Mouse (Mus musculus): ENCODE data around the gene Cdh1. TPM values are rescaled to one million over a fixed set of nuclear protein-coding genes. Genes with fewer than 3 reads are reported as not detected.
A peak's percentile ranks its signal among the peaks of the same experiment; 100 is the strongest.

Gene Cdh1
- polyA plus RNA-seq, 1 experiment from 2014 or later, result 6.4 TPM

GRCm38 (mm10) chr8:106615661-106616299, 12.6 kb downstream of the Cdh1 start:
- WGBS, result 80% methylated on average over 10 of the region's 10 CpGs
- no peak for ATAC-seq (ENCODE audit: low FRiP score)
- H3K4me2 ChIP-seq, result no peak overlapping the region

GRCm38 (mm10) chr8:106616679-106617078, 13.5 kb downstream of the Cdh1 start:
- ATAC-seq (ENCODE audit: low FRiP score) (no peak), DNase-seq (ENCODE audit: low spot score, missing footprints) (no peak)
- Histone ChIP-seq H3K9ac (ENCODE audit: low read length) (no peak overlapping the region), H3K9me3 (ENCODE audit: control insufficient read depth, low read length) (no peaks in the 10 kb centered on the region), H3K27ac (ENCODE audit: low read depth, low read length) (no peak overlapping the region), H3K36me3 (ENCODE audit: control insufficient read depth, insufficient read depth, low read length) (no peaks in the 10 kb centered on the region), H3K27me3 (ENCODE audit: control insufficient read depth, insufficient read depth, low read length) (no peaks in the 10 kb centered on the region), H3K4me1 (ENCODE audit: control insufficient read depth, insufficient read depth, low read length) (peaks cover 11% of the 10 kb centered on the region), H3K4me3 (ENCODE audit: low read depth, low read length) (no peak overlapping the region), H3K4me2 (no peak overlapping the region)
- 38% methylated on average over 4 of the region's 4 CpGs for WGBS

More at GRCm38 (mm10) chr8:106615661-106616299, 12.6 kb downstream of the Cdh1 start:
- Histone ChIP-seq H3K9me3 (ENCODE audit: control insufficient read depth, low read length) (no peaks in the 10 kb centered on the region), H3K27me3 (ENCODE audit: control insufficient read depth, insufficient read depth, low read length) (no peaks in the 10 kb centered on the region), H3K9ac (ENCODE audit: low read length) (no peak overlapping the region), H3K27ac (ENCODE audit: low read depth, low read length) (no peak overlapping the region), H3K36me3 (ENCODE audit: control insufficient read depth, insufficient read depth, low read length) (no peaks in the 10 kb centered on the region), H3K4me3 (ENCODE audit: low read depth, low read length) (no peak overlapping the region), H3K4me1 (ENCODE audit: control insufficient read depth, insufficient read depth, low read length) (peaks cover 11% of the 10 kb centered on the region)
- DNase-seq (ENCODE audit: low spot score, missing footprints), result no peak

DNA sequence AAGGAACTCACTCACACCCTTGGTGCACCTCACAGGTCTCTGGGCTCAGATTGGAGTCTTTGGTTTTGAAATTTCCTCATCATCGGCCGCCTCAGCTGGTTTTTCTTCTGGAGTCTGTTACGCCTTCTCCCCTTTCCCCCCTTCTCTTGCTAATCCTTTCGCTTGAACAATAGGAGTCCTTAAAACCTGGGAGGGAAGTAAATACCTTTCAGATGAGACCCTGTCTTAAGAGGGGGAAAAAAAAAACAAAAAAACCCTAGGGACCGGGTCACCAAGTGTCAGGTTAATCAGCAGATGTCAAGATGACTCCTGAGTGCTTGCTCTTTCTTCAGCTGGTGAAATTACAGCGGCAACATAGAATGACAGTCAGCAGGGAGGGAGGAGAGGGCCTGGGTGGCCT, 14.0 kb downstream of the Cdh1 start:
- Histone ChIP-seq H3K4me2 (no peak overlapping the region), H3K9ac (ENCODE audit: low read length) (peak overlapping the region; percentile 24), H3K4me1 (ENCODE audit: control insufficient read depth, insufficient read depth, low read length) (peaks cover 11% of the 10 kb centered on the region), H3K9me3 (ENCODE audit: control insufficient read depth, low read length) (no peaks in the 10 kb centered on the region), H3K27me3 (ENCODE audit: control insufficient read depth, insufficient read depth, low read length) (no peaks in the 10 kb centered on the region), H3K27ac (ENCODE audit: low read depth, low read length) (no peak overlapping the region), H3K4me3 (ENCODE audit: low read depth, low read length) (no peak overlapping the region), H3K36me3 (ENCODE audit: control insufficient read depth, insufficient read depth, low read length) (no peaks in the 10 kb centered on the region)
- no peak for ATAC-seq (ENCODE audit: low FRiP score)
- WGBS, result 12% methylated on average over 6 of the region's 6 CpGs
- DNase-seq (ENCODE audit: low spot score, missing footprints), result no peak

- no peak overlapping the region for H3K9ac ChIP-seq (ENCODE audit: low read length)
- H3K4me1 ChIP-seq (ENCODE audit: control insufficient read depth, insufficient read depth, low read length), result peaks cover 11% of the 10 kb centered on the region
- WGBS, result 76% methylated on average over 6 of the region's 6 CpGs
- no peak overlapping the region for H3K4me2 ChIP-seq
- no peaks in the 10 kb centered on the region for H3K27me3 ChIP-seq (ENCODE audit: control insufficient read depth, insufficient read depth, low read length)
- H3K36me3 ChIP-seq (ENCODE audit: control insufficient read depth, insufficient read depth, low read length), result no peaks in the 10 kb centered on the region
- no peak overlapping the region for H3K4me3 ChIP-seq (ENCODE audit: low read depth, low read length)
- no peak for DNase-seq (ENCODE audit: low spot score, missing footprints)
- no peaks in the 10 kb centered on the region for H3K9me3 ChIP-seq (ENCODE audit: control insufficient read depth, low read length)
- ATAC-seq (ENCODE audit: low FRiP score), result no peak
- no peak overlapping the region for H3K27ac ChIP-seq (ENCODE audit: low read depth, low read length)
Observed at GRCm38 (mm10) chr8:106617865-106618264, 14.7 kb downstream of the Cdh1 start.

DNA sequence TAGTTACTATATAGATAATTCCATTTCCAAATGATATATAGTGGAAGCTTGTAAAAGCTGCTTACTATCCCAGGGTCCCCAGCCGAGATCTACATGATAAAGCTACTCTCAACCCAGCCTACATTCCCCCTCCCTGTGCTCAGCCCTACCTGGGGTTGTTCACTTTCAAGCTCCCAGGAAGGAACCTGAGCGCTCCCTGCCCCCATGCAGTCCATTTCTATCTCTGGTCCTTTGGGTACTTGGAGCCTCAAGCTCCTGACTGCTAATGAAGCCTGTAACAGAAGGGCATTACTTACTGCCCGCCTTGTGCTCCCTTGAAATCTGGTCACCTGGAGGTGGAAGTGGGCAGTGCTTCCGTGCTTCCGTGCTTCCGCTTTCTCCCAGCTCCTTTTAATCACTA, 15.2 kb downstream of the Cdh1 start:
- no peak overlapping the region for H3K4me3 ChIP-seq (ENCODE audit: low read depth, low read length)
- no peaks in the 10 kb centered on the region for H3K9me3 ChIP-seq (ENCODE audit: control insufficient read depth, low read length)
- H3K4me1 ChIP-seq (ENCODE audit: control insufficient read depth, insufficient read depth, low read length), result peaks cover 11% of the 10 kb centered on the region
- WGBS, result 63% methylated on average over 6 of the region's 6 CpGs
- no peaks in the 10 kb centered on the region for H3K36me3 ChIP-seq (ENCODE audit: control insufficient read depth, insufficient read depth, low read length)
- DNase-seq (ENCODE audit: low spot score, missing footprints), result no peak
- ATAC-seq (ENCODE audit: low FRiP score), result no peak
- H3K9ac ChIP-seq (ENCODE audit: low read length), result no peak overlapping the region
- no peak overlapping the region for H3K27ac ChIP-seq (ENCODE audit: low read depth, low read length)
- no peaks in the 10 kb centered on the region for H3K27me3 ChIP-seq (ENCODE audit: control insufficient read depth, insufficient read depth, low read length)
- no peak overlapping the region for H3K4me2 ChIP-seq

DNA sequence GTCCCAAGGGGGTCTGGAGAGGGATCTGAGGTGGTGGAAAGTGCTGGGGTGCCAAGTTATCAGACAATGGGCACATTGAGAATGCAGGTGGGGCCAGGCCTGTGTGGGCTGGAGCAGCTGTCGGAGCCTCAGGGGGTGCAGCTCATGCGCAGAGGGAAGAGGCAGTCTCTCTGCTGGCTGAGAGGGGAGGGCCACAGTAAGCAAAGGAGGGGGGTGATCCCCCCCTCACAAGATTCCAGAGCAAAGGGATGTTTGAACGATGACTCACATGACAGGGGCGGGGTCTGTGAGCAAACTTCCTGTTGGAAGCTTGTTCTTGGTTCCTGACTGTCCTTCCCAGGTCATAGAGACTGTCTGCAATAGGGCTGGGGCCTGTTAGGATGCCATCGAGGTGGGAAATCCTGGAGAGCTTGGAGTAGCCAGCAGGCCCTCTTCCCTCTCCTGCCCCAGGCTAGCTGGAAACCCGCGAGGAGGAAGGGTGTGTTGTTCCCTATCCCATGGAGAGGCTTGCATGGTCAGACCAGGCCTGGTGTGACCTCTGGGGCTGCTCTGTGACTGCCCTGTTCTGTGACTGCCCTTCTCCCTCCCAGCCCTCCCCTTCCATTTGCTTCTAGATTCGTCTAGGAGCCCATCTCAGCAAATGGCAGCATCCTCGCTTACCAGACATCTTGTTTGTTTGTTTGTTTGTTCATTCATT, 16.5 kb downstream of the Cdh1 start:
- H3K27ac ChIP-seq (ENCODE audit: low read depth, low read length), result no peak overlapping the region

GRCm38 (mm10) chr8:106620488-106620887, 17.3 kb downstream of the Cdh1 start:
- Histone ChIP-seq H3K9ac (ENCODE audit: low read length) (no peak overlapping the region), H3K4me3 (ENCODE audit: low read depth, low read length) (no peak overlapping the region), H3K27me3 (ENCODE audit: control insufficient read depth, insufficient read depth, low read length) (no peaks in the 10 kb centered on the region), H3K4me1 (ENCODE audit: control insufficient read depth, insufficient read depth, low read length) (peaks cover 11% of the 10 kb centered on the region), H3K27ac (ENCODE audit: low read depth, low read length) (no peak overlapping the region), H3K9me3 (ENCODE audit: control insufficient read depth, low read length) (no peaks in the 10 kb centered on the region), H3K4me2 (no peak overlapping the region), H3K36me3 (ENCODE audit: control insufficient read depth, insufficient read depth, low read length) (no peaks in the 10 kb centered on the region)
- DNase-seq (ENCODE audit: low spot score, missing footprints) (no peak), ATAC-seq (ENCODE audit: low FRiP score) (no peak)
- whole genome bisulfite sequencing, result 93% methylated on average over 2 of the region's 2 CpGs

More for the DNA sequence above, 16.5 kb downstream of the Cdh1 start:
- no peak overlapping the region for H3K4me2 ChIP-seq
- H3K9ac ChIP-seq (ENCODE audit: low read length), result no peak overlapping the region
- no peak overlapping the region for H3K4me3 ChIP-seq (ENCODE audit: low read depth, low read length)
- H3K4me1 ChIP-seq (ENCODE audit: control insufficient read depth, insufficient read depth, low read length), result peaks cover 11% of the 10 kb centered on the region
- no peaks in the 10 kb centered on the region for H3K9me3 ChIP-seq (ENCODE audit: control insufficient read depth, low read length)
- H3K36me3 ChIP-seq (ENCODE audit: control insufficient read depth, insufficient read depth, low read length), result no peaks in the 10 kb centered on the region
- DNase-seq (ENCODE audit: low spot score, missing footprints), result no peak
- ATAC-seq (ENCODE audit: low FRiP score), result no peak
- no peaks in the 10 kb centered on the region for H3K27me3 ChIP-seq (ENCODE audit: control insufficient read depth, insufficient read depth, low read length)
- 58% methylated on average over 9 of the region's 9 CpGs for WGBS

DNA sequence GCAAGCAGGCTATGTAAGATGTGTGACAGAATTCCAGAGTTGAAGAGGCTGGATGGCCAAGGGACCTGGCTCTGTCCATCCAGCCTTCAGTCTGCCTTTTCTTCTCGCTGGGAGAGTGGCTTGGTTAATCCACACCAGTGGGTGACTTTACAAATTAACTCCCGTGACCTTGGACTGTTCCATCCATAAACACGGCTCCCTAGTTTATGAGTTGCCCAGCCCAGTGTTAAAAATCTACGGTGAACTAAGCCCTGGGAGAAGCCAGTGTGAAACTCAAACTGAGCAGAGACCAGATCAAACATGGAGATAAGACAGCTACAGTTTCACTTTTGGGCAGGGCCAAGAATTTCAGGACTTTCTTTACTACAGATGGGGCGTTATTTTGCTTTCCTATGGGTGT, 19.9 kb downstream of the Cdh1 start:
- H3K4me3 ChIP-seq (ENCODE audit: low read depth, low read length), result no peak overlapping the region
- WGBS, result 71% methylated on average over 5 of the region's 5 CpGs
- DNase-seq (ENCODE audit: low spot score, missing footprints) (no peak), ATAC-seq (ENCODE audit: low FRiP score) (no peak)
- H3K36me3 ChIP-seq (ENCODE audit: control insufficient read depth, insufficient read depth, low read length), result no peaks in the 10 kb centered on the region
- H3K9me3 ChIP-seq (ENCODE audit: control insufficient read depth, low read length), result no peaks in the 10 kb centered on the region
- H3K4me2 ChIP-seq, result no peak overlapping the region
- H3K27me3 ChIP-seq (ENCODE audit: control insufficient read depth, insufficient read depth, low read length), result no peaks in the 10 kb centered on the region
- peaks cover 5% of the 10 kb centered on the region for H3K4me1 ChIP-seq (ENCODE audit: control insufficient read depth, insufficient read depth, low read length)
- H3K27ac ChIP-seq (ENCODE audit: low read depth, low read length), result no peak overlapping the region
- H3K9ac ChIP-seq (ENCODE audit: low read length), result no peak overlapping the region

- no peak overlapping the region for H3K9ac ChIP-seq (ENCODE audit: low read length)
- no peaks in the 10 kb centered on the region for H3K36me3 ChIP-seq (ENCODE audit: control insufficient read depth, insufficient read depth, low read length)
- no peaks in the 10 kb centered on the region for H3K9me3 ChIP-seq (ENCODE audit: control insufficient read depth, low read length)
- H3K27me3 ChIP-seq (ENCODE audit: control insufficient read depth, insufficient read depth, low read length), result no peaks in the 10 kb centered on the region
- no peak overlapping the region for H3K27ac ChIP-seq (ENCODE audit: low read depth, low read length)
- WGBS, result 95% methylated on average over 3 of the region's 3 CpGs
- ATAC-seq (ENCODE audit: low FRiP score) (no peak), DNase-seq (ENCODE audit: low spot score, missing footprints) (no peak)
- peaks cover 5% of the 10 kb centered on the region for H3K4me1 ChIP-seq (ENCODE audit: control insufficient read depth, insufficient read depth, low read length)
- no peak overlapping the region for H3K4me3 ChIP-seq (ENCODE audit: low read depth, low read length)
- H3K4me2 ChIP-seq, result no peak overlapping the region
Observed at GRCm38 (mm10) chr8:106623451-106623850, 20.3 kb downstream of the Cdh1 start.
